Mouse (Mus musculus): ENCODE data around the gene Lrig1. TPM values are rescaled to one million over a fixed set of nuclear protein-coding genes. Genes with fewer than 3 reads are reported as not detected.

Gene Lrig1
- polyA plus RNA-seq, 1 experiment from 2014 or later = 13.4 TPM

DNA sequence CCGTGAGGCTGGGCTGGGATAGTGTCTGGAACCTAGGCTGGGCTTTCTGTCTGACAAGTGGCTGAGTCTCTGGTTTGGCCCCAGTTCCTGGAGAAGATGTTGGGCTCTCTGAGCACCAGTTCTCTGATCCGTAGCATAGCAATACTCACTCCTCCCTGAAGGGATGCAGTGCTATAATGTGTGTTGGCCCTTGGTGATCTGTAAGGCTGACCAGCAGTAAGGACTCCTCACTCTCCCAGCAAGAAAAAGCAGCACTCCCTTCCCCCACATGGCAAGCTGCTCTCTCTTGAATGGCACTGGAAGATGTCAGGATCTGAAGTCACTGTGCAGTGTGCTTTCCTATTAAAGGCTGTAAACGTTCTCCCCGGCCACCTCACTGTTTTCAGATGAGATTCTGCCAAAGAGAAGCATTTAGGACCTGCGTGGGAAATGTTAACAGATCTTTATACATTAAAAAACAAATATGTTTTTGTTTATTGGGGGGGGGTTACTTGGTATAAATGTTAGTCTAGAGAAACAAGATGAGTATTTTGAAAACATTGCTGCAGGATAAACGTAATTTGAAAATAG is 105.8 kb downstream of the Lrig1 start:
- 79% methylated on average over 6 of the region's 6 CpGs for WGBS

DNA sequence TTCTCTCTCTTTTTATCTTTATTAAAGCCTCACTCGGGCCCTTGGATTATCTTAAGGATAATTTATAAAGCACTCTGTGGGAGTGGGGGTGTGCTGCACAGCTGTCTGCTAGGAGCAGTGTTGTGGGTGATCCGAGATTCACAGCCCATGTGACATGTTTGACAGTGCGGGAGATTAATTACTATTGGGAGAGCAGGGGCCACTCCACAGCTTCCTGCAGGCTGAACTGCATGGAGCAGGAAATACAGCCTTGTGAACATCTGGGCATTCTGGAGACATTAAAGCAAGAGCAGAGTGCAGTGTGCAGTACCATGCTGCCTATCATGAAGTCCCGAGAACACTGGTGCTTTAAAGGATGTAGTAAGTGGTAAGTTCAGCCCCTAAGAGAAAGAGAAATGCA is 107.2 kb downstream of the Lrig1 start:
- H3K36me3 ChIP-seq = no peaks in the 10 kb centered on the region
- WGBS = 55% methylated on average over 4 of the region's 4 CpGs
- H3K27me3 ChIP-seq (ENCODE audit: low read depth, poor library complexity, severe bottlenecking) = no peaks in the 10 kb centered on the region
- DNase-seq (ENCODE audit: low spot score) = peak; percentile 11
- H3K9me3 ChIP-seq (replicated peaks) = no peaks in the 10 kb centered on the region
- no peak overlapping the region; the same call in 1 of the 2 replicates for H3K27ac ChIP-seq (replicated peaks)
- H3K4me3 ChIP-seq = no peak overlapping the region
- H3K4me1 ChIP-seq = peaks cover 16% of the 10 kb centered on the region

More for the DNA sequence above, 105.8 kb downstream of the Lrig1 start:
- DNase-seq (ENCODE audit: low spot score) = peak; percentile 10
- peaks cover 16% of the 10 kb centered on the region for H3K4me1 ChIP-seq
- H3K9me3 ChIP-seq (replicated peaks) = no peaks in the 10 kb centered on the region
- 0 out of 2 replicates have a peak overlapping the region, but pooled peaks have one; percentile 24 for H3K27ac ChIP-seq (replicated peaks)
- no peaks in the 10 kb centered on the region for H3K27me3 ChIP-seq (ENCODE audit: low read depth, poor library complexity, severe bottlenecking)
- H3K4me3 ChIP-seq = no peak overlapping the region
- H3K36me3 ChIP-seq = 0 out of 2 replicates have a peak, but pooled peaks cover 3% of the 10 kb centered on the region

DNA sequence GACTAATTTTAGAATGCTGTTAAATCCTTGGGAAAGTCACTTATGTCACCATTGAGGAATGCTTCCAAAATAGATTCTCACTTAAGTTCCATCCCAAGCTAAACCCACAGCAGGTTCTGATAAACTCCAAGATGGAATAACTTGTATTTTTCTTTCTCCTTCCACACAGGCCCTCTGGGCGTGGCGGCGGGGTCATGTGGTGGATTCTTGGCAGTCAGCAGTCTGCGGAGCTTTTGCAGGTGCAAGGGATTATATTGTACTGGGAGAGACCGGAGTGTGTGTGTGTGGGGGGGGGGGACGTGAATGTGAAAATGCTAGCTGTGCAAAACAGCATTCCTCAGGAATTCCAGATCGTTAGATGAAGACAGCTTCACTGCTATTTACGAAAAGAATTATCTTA is 107.7 kb downstream of the Lrig1 start:
- Histone ChIP-seq H3K36me3 (no peaks in the 10 kb centered on the region), H3K27ac (replicated peaks) (no peak overlapping the region), H3K9me3 (replicated peaks) (no peaks in the 10 kb centered on the region), H3K4me3 (no peak overlapping the region), H3K4me1 (peaks cover 14% of the 10 kb centered on the region), H3K27me3 (ENCODE audit: low read depth, poor library complexity, severe bottlenecking) (no peaks in the 10 kb centered on the region)
- peak; percentile 13 for DNase-seq (ENCODE audit: low spot score)
- 60% methylated on average over 8 of the region's 8 CpGs for WGBS

DNA sequence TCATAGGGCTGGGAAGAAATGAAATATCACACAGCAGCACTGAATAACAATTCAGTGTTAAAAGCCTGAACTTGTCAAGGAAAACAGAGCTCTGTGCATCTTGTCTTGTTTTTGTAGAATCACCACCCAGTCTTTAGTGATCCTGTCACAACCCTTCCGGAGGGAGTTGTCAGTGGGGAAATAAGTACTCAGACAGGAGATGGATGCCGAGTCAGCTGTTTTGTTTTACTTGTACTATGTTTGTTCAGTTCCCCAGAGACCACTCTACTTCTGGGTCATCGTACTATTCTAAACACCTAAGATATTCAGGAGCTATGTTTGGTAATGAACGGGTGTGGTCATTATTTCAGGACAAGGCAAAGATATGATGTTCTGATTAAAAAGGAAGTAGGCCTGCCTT is 111.6 kb downstream of the Lrig1 start:
- Histone ChIP-seq H3K27ac (replicated peaks) (no peak overlapping the region), H3K9me3 (replicated peaks) (no peaks in the 10 kb centered on the region), H3K36me3 (no peaks in the 10 kb centered on the region), H3K4me3 (no peak overlapping the region), H3K27me3 (ENCODE audit: low read depth, poor library complexity, severe bottlenecking) (no peaks in the 10 kb centered on the region), H3K4me1 (peaks cover 15% of the 10 kb centered on the region)
- WGBS = 89% methylated on average over 4 of the region's 4 CpGs
- peak; percentile 7 for DNase-seq (ENCODE audit: low spot score)

DNA sequence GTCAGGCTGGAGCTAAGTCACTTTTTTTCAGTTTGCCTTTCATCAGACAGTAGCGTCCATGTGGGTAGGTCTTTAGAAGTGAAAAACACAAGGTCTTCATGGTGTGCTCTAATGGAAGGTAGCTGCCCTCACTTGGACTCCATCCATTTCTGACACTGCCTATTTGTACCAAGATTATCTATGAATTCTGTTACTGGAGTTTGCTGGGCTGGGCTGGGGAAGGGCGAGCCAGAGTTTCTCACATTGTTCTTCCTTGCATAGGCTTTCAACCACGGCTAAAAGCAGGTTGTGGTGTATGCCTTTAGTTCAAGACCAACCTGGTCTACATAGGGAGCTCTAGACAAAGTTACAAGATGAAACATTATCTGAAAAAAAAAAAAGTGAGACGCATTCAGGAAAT is 115.0 kb downstream of the Lrig1 start:
- Histone ChIP-seq H3K27ac (replicated peaks) (no peak overlapping the region), H3K27me3 (ENCODE audit: low read depth, poor library complexity, severe bottlenecking) (no peaks in the 10 kb centered on the region), H3K4me3 (no peak overlapping the region), H3K4me1 (peaks cover 6% of the 10 kb centered on the region; the same call in 1 of the 2 replicates), H3K9me3 (replicated peaks) (no peaks in the 10 kb centered on the region), H3K36me3 (no peaks in the 10 kb centered on the region)
- 94% methylated on average over 4 of the region's 4 CpGs for WGBS
- peak; percentile 5 for DNase-seq (ENCODE audit: low spot score)

DNA sequence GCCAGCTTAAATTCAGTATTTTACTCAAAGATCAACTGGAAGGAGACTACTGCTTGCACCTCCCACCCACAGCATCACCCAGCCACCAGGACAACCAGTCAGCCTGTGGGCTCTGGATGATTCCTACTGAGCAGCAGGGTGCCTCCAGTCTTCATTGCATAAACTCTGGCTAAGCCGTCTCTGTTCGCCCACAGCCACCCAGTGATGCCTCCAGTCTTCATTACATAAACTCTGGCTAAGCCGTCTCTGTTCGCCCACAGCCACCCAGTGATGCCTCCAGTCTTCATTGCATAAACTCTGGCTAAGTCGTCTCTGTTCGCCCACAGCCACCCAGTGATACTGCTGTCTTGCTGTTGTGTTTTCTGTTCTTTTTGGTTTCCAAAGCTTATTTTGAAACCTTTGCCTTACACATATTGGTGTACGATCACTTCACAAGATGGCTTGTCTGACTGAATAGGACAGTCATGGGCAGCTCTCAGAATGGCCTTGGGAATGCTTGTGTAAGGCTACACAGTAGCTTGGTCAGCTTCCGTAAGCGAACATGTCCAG is 115.7 kb downstream of the Lrig1 start:
- Histone ChIP-seq H3K36me3 (no peaks in the 10 kb centered on the region), H3K4me1 (peaks cover 6% of the 10 kb centered on the region; the same call in 1 of the 2 replicates), H3K9me3 (replicated peaks) (no peaks in the 10 kb centered on the region), H3K27me3 (ENCODE audit: low read depth, poor library complexity, severe bottlenecking) (no peaks in the 10 kb centered on the region), H3K4me3 (no peak overlapping the region), H3K27ac (replicated peaks) (no peak overlapping the region)
- DNase-seq (ENCODE audit: low spot score) = no peak
- WGBS = 91% methylated on average over 9 of the region's 9 CpGs

DNA sequence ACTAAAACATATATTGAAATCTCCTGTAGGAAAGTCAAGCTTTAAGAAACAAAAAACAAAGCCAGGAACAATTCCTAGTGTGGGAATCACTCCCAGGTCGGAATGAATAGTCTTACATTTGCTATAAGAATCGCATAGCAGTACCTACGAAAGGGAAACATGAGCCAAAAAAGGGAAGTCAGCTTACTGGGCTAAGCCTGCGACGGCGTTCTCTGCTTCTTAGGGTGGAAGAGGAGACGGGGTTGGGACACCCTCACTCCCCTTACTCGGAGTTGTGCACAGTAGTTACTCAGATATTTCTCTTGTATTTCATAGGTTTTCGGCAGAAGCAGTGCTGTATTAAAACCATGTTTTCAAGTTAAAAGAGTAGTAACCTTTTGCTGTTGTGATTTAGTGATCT is 117.9 kb downstream of the Lrig1 start:
- peaks cover 25% of the 10 kb centered on the region for H3K4me1 ChIP-seq
- WGBS = 89% methylated on average over 9 of the region's 9 CpGs
- no peaks in the 10 kb centered on the region for H3K27me3 ChIP-seq (ENCODE audit: low read depth, poor library complexity, severe bottlenecking)
- H3K27ac ChIP-seq (replicated peaks) = no peak overlapping the region
- no peaks in the 10 kb centered on the region for H3K9me3 ChIP-seq (replicated peaks)
- no peaks in the 10 kb centered on the region for H3K36me3 ChIP-seq
- no peak for DNase-seq (ENCODE audit: low spot score)
- H3K4me3 ChIP-seq = no peak overlapping the region

DNA sequence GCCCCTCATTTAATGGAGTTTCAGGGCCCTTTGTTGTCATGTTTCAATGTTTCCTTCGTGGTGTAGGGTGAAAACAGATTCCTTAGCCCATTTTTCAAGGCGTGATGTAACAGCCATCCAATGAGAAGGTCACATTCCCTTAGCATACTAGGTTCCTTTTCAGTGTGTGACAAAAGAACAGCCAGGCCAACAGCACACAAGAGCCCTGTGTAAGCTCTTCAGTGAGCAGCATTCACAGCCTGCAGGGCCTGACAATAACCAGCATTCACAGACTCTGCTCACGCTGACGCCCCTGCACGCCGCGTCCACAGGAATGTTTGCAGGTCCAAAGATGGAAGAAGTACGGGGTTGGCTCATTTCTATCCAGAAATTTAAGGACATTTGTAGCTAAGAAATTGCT is 122.0 kb downstream of the Lrig1 start:
- Histone ChIP-seq H3K27ac (replicated peaks) (peak overlapping the region; percentile 85), H3K4me3 (no peak overlapping the region), H3K4me1 (peaks cover 43% of the 10 kb centered on the region), H3K36me3 (no peaks in the 10 kb centered on the region), H3K27me3 (ENCODE audit: low read depth, poor library complexity, severe bottlenecking) (no peaks in the 10 kb centered on the region), H3K9me3 (replicated peaks) (no peaks in the 10 kb centered on the region)
- peak; percentile 57 for DNase-seq (ENCODE audit: low spot score)
- whole genome bisulfite sequencing = 41% methylated on average over 8 of the region's 8 CpGs

DNA sequence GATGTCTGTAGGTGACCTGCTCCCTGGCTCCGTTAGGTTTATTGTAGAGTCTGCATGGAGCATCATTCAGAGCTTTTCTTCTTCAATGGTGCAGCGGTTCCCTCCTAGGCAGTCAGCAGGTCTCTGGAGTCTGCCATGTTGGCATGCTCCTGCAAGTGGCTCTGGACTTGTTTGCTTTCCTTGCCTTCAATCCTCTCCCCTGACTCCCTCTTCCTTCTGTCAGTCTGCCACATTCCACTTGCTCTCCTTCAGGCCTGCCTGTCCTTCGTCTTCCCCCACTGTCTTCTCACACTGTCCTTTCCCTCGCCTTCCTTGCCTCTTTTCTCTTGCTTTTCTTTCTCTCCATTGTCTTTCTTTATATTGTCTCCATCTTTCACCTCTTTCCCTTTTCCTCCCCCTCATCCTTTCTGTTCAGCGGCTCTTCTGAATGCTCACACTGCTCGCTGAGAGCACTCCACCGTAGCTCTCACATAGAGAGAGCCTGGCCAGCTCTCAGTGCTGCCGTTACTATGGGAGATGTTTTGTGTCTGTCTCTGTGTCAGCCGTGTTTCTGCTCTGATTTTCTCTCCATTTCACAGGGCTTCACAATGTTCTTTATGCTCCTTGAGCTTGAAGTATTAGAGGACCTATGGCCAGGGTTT is 124.3 kb downstream of the Lrig1 start:
- Histone ChIP-seq H3K4me3 (no peak overlapping the region), H3K9me3 (replicated peaks) (peaks cover 2% of the 10 kb centered on the region; the same call in 1 of the 2 replicates), H3K27ac (replicated peaks) (peak overlapping the region; percentile 85), H3K27me3 (ENCODE audit: low read depth, poor library complexity, severe bottlenecking) (no peaks in the 10 kb centered on the region), H3K36me3 (no peaks in the 10 kb centered on the region), H3K4me1 (peaks cover 43% of the 10 kb centered on the region)
- no peak for DNase-seq (ENCODE audit: low spot score)
- whole genome bisulfite sequencing = 46% methylated on average over 9 of the region's 9 CpGs

DNA sequence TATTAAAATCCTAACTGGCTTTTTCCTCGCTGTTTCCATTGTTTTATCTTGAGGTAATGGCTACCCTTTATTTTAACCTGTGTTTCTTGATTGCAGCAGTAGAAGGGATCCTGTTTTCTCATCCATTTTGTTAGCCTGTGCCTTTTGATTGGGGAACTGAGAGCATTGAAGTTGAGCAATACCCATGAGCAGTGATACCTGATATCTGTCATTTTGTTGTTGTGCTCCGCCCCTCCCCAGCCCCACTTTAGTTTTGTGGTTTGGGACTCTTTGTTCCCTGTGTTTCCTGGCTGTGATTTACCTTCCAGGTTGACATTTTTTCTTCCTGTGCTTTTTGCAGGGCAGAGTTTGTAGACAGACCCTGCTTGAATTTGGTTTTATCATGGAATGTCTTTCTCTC is 131.9 kb downstream of the Lrig1 start:
- Histone ChIP-seq H3K4me3 (no peak overlapping the region), H3K27me3 (ENCODE audit: low read depth, poor library complexity, severe bottlenecking) (no peaks in the 10 kb centered on the region), H3K27ac (replicated peaks) (no peak overlapping the region), H3K36me3 (no peaks in the 10 kb centered on the region), H3K4me1 (peaks cover 3% of the 10 kb centered on the region), H3K9me3 (replicated peaks) (peaks cover 2% of the 10 kb centered on the region; the same call in 1 of the 2 replicates)
- 90% methylated on average over 2 of the region's 2 CpGs for whole genome bisulfite sequencing
- DNase-seq (ENCODE audit: low spot score) = no peak

DNA sequence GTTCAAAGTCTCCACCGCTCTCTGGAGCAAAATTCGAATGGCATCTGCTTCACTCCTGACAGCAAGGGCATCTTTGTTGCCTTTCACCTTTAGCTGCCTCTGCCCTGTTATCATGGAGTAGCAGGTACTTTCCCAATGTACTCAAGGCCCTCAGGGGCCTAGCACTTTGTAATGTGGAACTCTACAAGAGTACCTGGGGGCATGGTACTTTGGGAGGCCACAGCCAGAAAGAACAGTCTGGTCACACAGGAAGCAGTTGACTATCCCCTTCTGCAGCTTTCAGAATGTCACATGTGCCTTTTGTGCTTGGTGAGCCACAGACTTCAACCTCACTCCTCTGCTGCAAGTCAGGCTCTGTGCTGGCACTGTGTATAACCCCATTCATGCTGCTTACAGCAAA is 134.2 kb downstream of the Lrig1 start:
- WGBS = 100% methylated on average over 2 of the region's 2 CpGs
- Histone ChIP-seq H3K36me3 (no peaks in the 10 kb centered on the region), H3K9me3 (replicated peaks) (no peaks in the 10 kb centered on the region), H3K27ac (replicated peaks) (no peak overlapping the region), H3K4me1 (peaks cover 6% of the 10 kb centered on the region), H3K4me3 (no peak overlapping the region), H3K27me3 (ENCODE audit: low read depth, poor library complexity, severe bottlenecking) (no peaks in the 10 kb centered on the region)
- no peak for DNase-seq (ENCODE audit: low spot score)

DNA sequence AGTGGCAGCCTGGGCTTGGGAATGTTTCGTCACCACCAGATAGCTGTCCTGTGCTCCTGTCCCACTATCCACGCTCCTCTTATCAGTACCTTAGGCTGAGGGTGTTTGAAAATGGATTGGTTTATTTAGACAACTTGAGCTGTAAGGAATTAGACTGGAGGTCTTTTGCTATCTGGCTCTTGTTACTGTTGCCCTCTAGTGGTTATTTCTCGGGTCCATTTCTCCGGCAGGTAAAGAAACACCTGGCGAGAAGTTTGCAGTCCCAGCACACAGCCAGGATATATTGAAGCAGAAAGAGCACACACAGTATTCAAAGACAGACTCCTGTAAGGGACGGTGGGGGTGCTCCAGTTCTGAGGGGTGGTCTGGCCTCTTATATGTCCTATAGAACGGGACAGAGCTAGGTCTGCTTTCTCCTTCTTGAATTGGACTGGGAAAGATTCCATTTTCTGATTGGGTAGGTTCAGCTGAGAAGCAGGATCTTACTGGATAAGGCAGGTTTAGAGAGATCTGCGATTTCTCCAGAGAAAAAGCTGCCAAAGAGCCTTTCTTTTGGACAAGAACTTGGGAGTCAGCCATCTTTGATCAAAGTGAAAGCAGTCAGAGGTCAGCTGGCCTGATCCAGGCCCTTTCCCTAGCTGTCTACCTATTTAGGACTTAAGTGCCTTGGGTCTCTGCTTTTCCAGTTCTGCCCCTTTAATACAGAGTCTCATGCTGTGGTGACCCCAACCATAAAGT is 136.6 kb downstream of the Lrig1 start:
- 62% methylated on average over 8 of the region's 8 CpGs for WGBS
- H3K9me3 ChIP-seq (replicated peaks) = no peaks in the 10 kb centered on the region
- no peak for DNase-seq (ENCODE audit: low spot score)
- H3K36me3 ChIP-seq = no peaks in the 10 kb centered on the region
- H3K27ac ChIP-seq (replicated peaks) = no peak overlapping the region
- H3K4me1 ChIP-seq = peaks cover 6% of the 10 kb centered on the region
- no peaks in the 10 kb centered on the region for H3K27me3 ChIP-seq (ENCODE audit: low read depth, poor library complexity, severe bottlenecking)
- H3K4me3 ChIP-seq = no peak overlapping the region

DNA sequence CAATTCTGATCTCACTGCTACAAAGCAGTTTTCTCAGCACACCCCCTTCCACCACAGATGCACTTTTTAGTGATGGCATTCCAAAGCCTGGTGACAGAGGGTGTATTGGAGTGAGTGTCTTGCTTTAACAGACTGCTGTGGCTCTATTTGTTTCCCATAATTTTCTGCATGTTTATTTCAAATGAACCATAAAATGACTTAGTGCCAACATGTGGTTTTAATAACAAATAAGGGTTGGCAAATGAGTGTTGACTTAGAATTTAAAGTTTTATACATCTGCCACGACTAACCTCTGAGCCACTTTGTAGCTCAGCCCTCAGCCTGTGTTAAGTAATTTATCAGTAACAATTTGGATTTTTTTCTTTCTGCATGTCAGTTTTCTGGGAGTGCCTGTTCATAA is 138.6 kb downstream of the Lrig1 start:
- Histone ChIP-seq H3K36me3 (no peaks in the 10 kb centered on the region), H3K4me1 (peaks cover 6% of the 10 kb centered on the region), H3K4me3 (no peak overlapping the region), H3K9me3 (replicated peaks) (no peaks in the 10 kb centered on the region), H3K27me3 (ENCODE audit: low read depth, poor library complexity, severe bottlenecking) (no peaks in the 10 kb centered on the region), H3K27ac (replicated peaks) (no peak overlapping the region)
- no peak for DNase-seq (ENCODE audit: low spot score)
- WGBS = 80% methylated on average over 1 of the region's 1 CpGs
